Mouse (Mus musculus) heart, adult 2 months (tissue): Measurements from ENCODE around the gene Pip5k1c.

Source experiments
- EP300 ChIP-seq: fragments of 200-500 bp; IDR thresholded peaks from 2 replicates; pipeline ENCODE4 v1.6.1; 2011; ENCODE audit warnings: low read depth, low read length, control low read depth; ENCODE audit not compliant: insufficient read depth
- POLR2A ChIP-seq: fragments of 200-500 bp; IDR thresholded peaks from 2 replicates; pipeline ENCODE4 v1.6.1; 2011; ENCODE audit warnings: mild to moderate bottlenecking, low read depth, low read length, control low read depth; ENCODE audit not compliant: insufficient read depth

DNA sequence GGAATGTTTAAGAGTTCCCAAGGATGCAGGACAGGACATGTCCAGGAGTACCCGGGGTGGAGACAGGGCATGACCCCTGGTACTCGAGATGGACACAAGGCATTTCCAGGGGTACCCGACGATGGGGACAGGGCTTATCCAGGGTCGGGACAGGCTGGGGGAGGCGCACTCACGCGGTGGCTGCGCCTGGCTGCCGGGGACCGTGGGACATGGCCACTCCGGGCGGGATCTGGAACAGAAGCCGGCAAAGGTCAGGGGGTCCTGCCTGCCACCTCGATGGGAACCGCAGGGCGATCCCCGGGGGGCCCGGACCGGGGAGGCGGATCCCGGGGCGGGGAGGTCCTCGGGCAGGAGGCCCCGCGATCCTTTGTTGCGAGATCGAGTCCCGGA is 57.2 kb downstream of the Pip5k1c start:
- no peak for TF ChIP-seq EP300
- TF ChIP-seq POLR2A = no peak
